Mouse (Mus musculus) liver, adult 2 months (tissue): ENCODE results near the gene Arfgef2. TPM values are rescaled to one million over a fixed set of nuclear protein-coding genes. Genes with fewer than 3 reads are reported as not detected.

Experiments
- DNase-seq: peaks from one replicate; pipeline ENCODE4 v3.0.0-alpha.2; 2011; ENCODE audit warnings: low read depth, low spot score; ENCODE audit errors: extremely low read depth
- H3K27ac ChIP-seq: fragments of 200-500 bp; replicated peaks from 2 replicates; pipeline ENCODE4 v1.5.1; 2012; ENCODE audit warnings: low read depth, mild to moderate bottlenecking, control low read depth, inconsistent platforms, low read length; ENCODE audit not compliant: insufficient read depth
- H3K27me3 ChIP-seq: fragments of 200-500 bp; 2 replicates; pipeline ENCODE4 v1.6.1; 2012; ENCODE audit warnings: mild to moderate bottlenecking, moderate library complexity, low read length, inconsistent platforms; ENCODE audit not compliant: control insufficient read depth, insufficient read depth
- H3K36me3 ChIP-seq: fragments of 200-500 bp; 2 replicates; pipeline ENCODE4 v1.6.1; 2012; ENCODE audit warnings: low read length, inconsistent platforms; ENCODE audit not compliant: control insufficient read depth, insufficient read depth
- H3K4me1 ChIP-seq: fragments of 200-500 bp; 2 replicates; pipeline ENCODE4 v1.6.1; 2011; ENCODE audit warnings: low read length; ENCODE audit not compliant: control insufficient read depth, insufficient read depth
- H3K4me3 ChIP-seq: fragments of 200-500 bp; 2 replicates; pipeline ENCODE4 v1.5.1; 2011; ENCODE audit warnings: low read depth, mild to moderate bottlenecking, control low read depth, low read length, moderate library complexity; ENCODE audit not compliant: insufficient read depth
- H3K79me2 ChIP-seq: fragments of 200-500 bp; 2 replicates; pipeline ENCODE4 v1.6.1; 2012; ENCODE audit warnings: inconsistent platforms, mild to moderate bottlenecking, low read length, moderate library complexity; ENCODE audit not compliant: control insufficient read depth, insufficient read depth
- H3K9ac ChIP-seq: fragments of 200-500 bp; 2 replicates; pipeline ENCODE4 v1.6.1; 2012; ENCODE audit warnings: low read depth, mild to moderate bottlenecking, control low read depth, inconsistent platforms, low read length
- CTCF ChIP-seq: fragments of 200-500 bp; IDR thresholded peaks from 2 replicates; pipeline ENCODE4 v1.5.1; 2011; ENCODE audit warnings: low read depth, low read length, control low read depth
- POLR2A ChIP-seq: fragments of 200-500 bp; IDR thresholded peaks from 2 replicates; pipeline ENCODE4 v1.6.1; 2011; ENCODE audit warnings: low read length, control low read depth; ENCODE audit not compliant: insufficient read depth; ENCODE audit errors: extremely low read depth
- WGBS: fragments of 180-500 bp; shearing (Covaris S2); methylation state at CpG from one replicate; pipeline ENCODE4 v1.1.7; 2018; 5-methylcytosine and 5-hydroxymethylcytosine counted together
- polyA plus RNA-seq: library from polyadenylated mRNA; depleted of rRNA; stranded (reverse); fragments of >200 nt; gene quantifications from 2 replicates; pipeline ENCODE4 v1.2.3, GENCODE M21; 2012
- total RNA-seq: library from RNA; depleted of rRNA; stranded (reverse); fragments of >200 nt; gene quantifications from 2 replicates; pipeline ENCODE4 v1.2.3, GENCODE M21; 2014

The Arfgef2 gene
- total and polyA plus RNA-seq, 2 experiments, result 13.5 to 18.3 TPM

DNA sequence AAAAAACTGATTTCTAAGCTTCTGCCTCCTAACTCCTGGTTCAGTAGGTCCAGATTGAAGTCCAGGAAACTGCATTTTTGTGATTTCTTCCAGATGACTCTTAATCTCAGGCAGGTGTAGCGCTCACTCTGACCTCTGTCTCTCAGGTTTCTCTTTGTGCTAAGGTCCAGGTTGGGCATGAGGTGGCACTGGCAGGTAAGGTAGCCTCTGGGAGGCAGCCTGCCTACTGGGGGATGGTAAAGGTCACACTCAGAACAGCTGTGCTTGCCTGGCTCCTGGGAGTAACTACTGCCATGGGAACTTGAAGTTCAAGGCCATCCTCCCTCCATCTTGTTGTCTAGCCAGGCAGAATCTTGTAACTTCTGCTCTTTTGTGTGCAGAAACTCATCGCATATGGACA is 28.7 kb downstream of the Arfgef2 start:
- Histone ChIP-seq H3K36me3 (peaks cover 21% of the 10 kb centered on the region), H3K9ac (no peak overlapping the region), H3K4me3 (no peak overlapping the region), H3K79me2 (no peaks in the 10 kb centered on the region), H3K27ac (no peak overlapping the region), H3K4me1 (no peaks in the 10 kb centered on the region), H3K27me3 (no peaks in the 10 kb centered on the region)
- 70% methylated on average over 2 of the region's 2 CpGs for WGBS
- TF ChIP-seq CTCF (no peak), POLR2A (no peak)
- peak; percentile 65 for DNase-seq

- H3K79me2 ChIP-seq, result no peaks in the 10 kb centered on the region
- H3K27me3 ChIP-seq, result no peaks in the 10 kb centered on the region
- 94% methylated on average over 4 of the region's 4 CpGs for WGBS
Measured at GRCm38 (mm10) chr2:166834796-166835195, 29.4 kb downstream of the Arfgef2 start.

GRCm38 (mm10) chr2:166835581-166835980 is 30.2 kb downstream of the Arfgef2 start:
- Histone ChIP-seq H3K36me3 (peaks cover 21% of the 10 kb centered on the region), H3K9ac (no peak overlapping the region), H3K79me2 (no peaks in the 10 kb centered on the region), H3K4me1 (no peaks in the 10 kb centered on the region), H3K27me3 (no peaks in the 10 kb centered on the region), H3K4me3 (no peak overlapping the region), H3K27ac (no peak overlapping the region)
- 77% methylated on average over 5 of the region's 5 CpGs for WGBS
- TF ChIP-seq POLR2A, result no peak
- no peak for TF ChIP-seq CTCF
- DNase-seq, result no peak

More at GRCm38 (mm10) chr2:166834796-166835195, 29.4 kb downstream of the Arfgef2 start:
- H3K4me3 ChIP-seq, result no peak overlapping the region
- peaks cover 21% of the 10 kb centered on the region for H3K36me3 ChIP-seq
- TF ChIP-seq POLR2A (no peak), CTCF (no peak)
- DNase-seq, result no peak
- no peak overlapping the region for H3K9ac ChIP-seq
- no peaks in the 10 kb centered on the region for H3K4me1 ChIP-seq
- no peak overlapping the region for H3K27ac ChIP-seq

- H3K27me3 ChIP-seq, result no peaks in the 10 kb centered on the region
- H3K27ac ChIP-seq, result no peak overlapping the region
- H3K36me3 ChIP-seq, result peaks cover 27% of the 10 kb centered on the region
- no peak for DNase-seq
- H3K79me2 ChIP-seq, result no peaks in the 10 kb centered on the region; the same call in 1 of the 2 replicates
- no peak overlapping the region for H3K4me3 ChIP-seq
- WGBS, result 97% methylated on average over 4 of the region's 4 CpGs
- H3K4me1 ChIP-seq, result no peaks in the 10 kb centered on the region
- TF ChIP-seq CTCF (no peak), POLR2A (no peak)
- H3K9ac ChIP-seq, result no peak overlapping the region
Measured at GRCm38 (mm10) chr2:166841813-166842212, 36.4 kb downstream of the Arfgef2 start.

GRCm38 (mm10) chr2:166850691-166851090 is 45.3 kb downstream of the Arfgef2 start:
- H3K36me3 ChIP-seq, result peaks cover 29% of the 10 kb centered on the region
- 76% methylated on average over 11 of the region's 11 CpGs for WGBS

DNA sequence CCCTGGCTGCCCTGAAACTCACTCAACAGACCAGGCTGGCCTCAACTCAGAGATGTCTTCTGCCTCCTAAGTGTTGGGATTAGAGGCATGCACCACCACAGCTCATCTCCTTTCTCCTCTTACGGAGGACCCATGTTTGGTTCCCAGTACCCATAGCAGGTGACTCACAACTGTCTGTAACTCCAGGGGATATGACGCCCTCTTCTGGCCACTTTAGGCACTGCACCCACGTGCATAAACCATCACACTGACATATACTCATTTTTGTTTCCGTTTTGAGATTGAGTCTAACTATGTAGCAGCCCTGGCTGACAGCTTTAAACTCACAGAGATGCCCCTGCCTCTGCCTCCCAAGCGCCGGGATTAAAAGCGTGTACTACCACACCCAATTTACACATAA is 46.9 kb downstream of the Arfgef2 start:
- TF ChIP-seq CTCF (peak; percentile 54; the same call in 1 of the 2 replicates), POLR2A (no peak)
- Histone ChIP-seq H3K27ac (no peak overlapping the region), H3K4me3 (no peak overlapping the region), H3K79me2 (no peaks in the 10 kb centered on the region), H3K36me3 (peaks cover 27% of the 10 kb centered on the region), H3K9ac (no peak overlapping the region), H3K27me3 (no peaks in the 10 kb centered on the region), H3K4me1 (peaks cover 5% of the 10 kb centered on the region)
- no peak for DNase-seq
- 96% methylated on average over 7 of the region's 7 CpGs for WGBS

More at GRCm38 (mm10) chr2:166850691-166851090, 45.3 kb downstream of the Arfgef2 start:
- peak; percentile 61 for DNase-seq
- no peak overlapping the region for H3K9ac ChIP-seq
- H3K79me2 ChIP-seq, result no peaks in the 10 kb centered on the region
- H3K4me1 ChIP-seq, result peaks cover 2% of the 10 kb centered on the region
- no peaks in the 10 kb centered on the region for H3K27me3 ChIP-seq
- no peak for TF ChIP-seq CTCF
- no peak for TF ChIP-seq POLR2A
- no peak overlapping the region for H3K4me3 ChIP-seq
- no peak overlapping the region for H3K27ac ChIP-seq
